14 mouse cellular contexts compared by ENCODE assay signal in genomic region chr15:27938886-27939285, GRCm38 (mm10).
A peak's percentile ranks its signal among the peaks of the same experiment; 100 is the strongest.
DNase-seq lines count a peak whose midpoint lies in the region; ATAC-seq lines count a peak whose summit lies in the region.
"Had no signal": no experiment of that assay in that cellular context is flagged by ENCODE, and none has a peak within 500 bp of the region (broad histone marks: within the 10 kb centered on the region; RNA-seq: fewer than 3 reads in every experiment).

No protein-coding gene starts in this region.

- H3K9ac ChIP-seq in embryonic facial prominence, embryonic 11.5 days (replicated peaks; ENCODE audit: low read length) = 0 out of 2 replicates have a peak overlapping the region, but pooled peaks have one; percentile 2
- peak overlapping the region; percentile 49; the same call in 1 of the 2 replicates for H3K9ac ChIP-seq in midbrain, embryonic 15.5 days

- no peaks in the 10 kb centered on the region for H3K27me3 ChIP-seq in embryonic facial prominence, embryonic 11.5 days (ENCODE audit: control insufficient read depth, insufficient read depth, low read length)
- H3K27me3 ChIP-seq in embryonic facial prominence, embryonic 10.5 days (replicated peaks; ENCODE audit: low read depth, poor library complexity, severe bottlenecking) = no peaks in the 10 kb centered on the region
- H3K27me3 ChIP-seq in hindbrain, embryonic 10.5 days (ENCODE audit: insufficient read depth, poor library complexity, severe bottlenecking) = no peaks in the 10 kb centered on the region
- H3K27me3 ChIP-seq in midbrain, embryonic 15.5 days (replicated peaks) = no peaks in the 10 kb centered on the region

- no peak overlapping the region for H3K27ac ChIP-seq in embryonic facial prominence, embryonic 11.5 days (replicated peaks; ENCODE audit: low read depth, low read length)
- H3K27ac ChIP-seq in embryonic facial prominence, embryonic 10.5 days (replicated peaks) = no peak overlapping the region
- peak overlapping the region; percentile 90 for H3K27ac ChIP-seq in hindbrain, embryonic 10.5 days
- peak overlapping the region; percentile 96 for H3K27ac ChIP-seq in midbrain, embryonic 15.5 days
- H3K27ac ChIP-seq: heart, adult 2 months; limb, embryonic 13.5 days had no signal

- H3K4me1 ChIP-seq in embryonic facial prominence, embryonic 11.5 days (ENCODE audit: control insufficient read depth, insufficient read depth, low read length) = peaks cover 6% of the 10 kb centered on the region
- peaks cover 72% of the 10 kb centered on the region for H3K4me1 ChIP-seq in embryonic facial prominence, embryonic 10.5 days
- H3K4me1 ChIP-seq in hindbrain, embryonic 10.5 days (replicated peaks) = peaks cover 76% of the 10 kb centered on the region
- H3K4me1 ChIP-seq in midbrain, embryonic 15.5 days = peaks cover 69% of the 10 kb centered on the region

- H3K4me3 ChIP-seq in embryonic facial prominence, embryonic 11.5 days (ENCODE audit: low read depth, low read length) = no peak overlapping the region
- no peak overlapping the region for H3K4me3 ChIP-seq in embryonic facial prominence, embryonic 10.5 days
- H3K4me3 ChIP-seq in hindbrain, embryonic 10.5 days = peak overlapping the region; percentile 47; the same call in 1 of the 2 replicates
- no peak overlapping the region for H3K4me3 ChIP-seq in midbrain, embryonic 15.5 days
- H3K4me3 ChIP-seq: heart, adult 2 months had no signal

- H3K36me3 ChIP-seq in embryonic facial prominence, embryonic 11.5 days (replicated peaks; ENCODE audit: control insufficient read depth, insufficient read depth, low read depth, low read length) = no peaks in the 10 kb centered on the region
- no peaks in the 10 kb centered on the region for H3K36me3 ChIP-seq in embryonic facial prominence, embryonic 10.5 days (replicated peaks)
- no peaks in the 10 kb centered on the region for H3K36me3 ChIP-seq in hindbrain, embryonic 10.5 days
- no peaks in the 10 kb centered on the region for H3K36me3 ChIP-seq in midbrain, embryonic 15.5 days (replicated peaks)
- H3K36me3 ChIP-seq: G1E; limb, embryonic 13.5 days had no signal

- WGBS in embryonic facial prominence, embryonic 11.5 days = 58% methylated on average over 6 of the region's 6 CpGs
- 66% methylated on average over 6 of the region's 6 CpGs for WGBS in embryonic facial prominence, embryonic 10.5 days
- WGBS in hindbrain, embryonic 10.5 days = 74% methylated on average over 6 of the region's 6 CpGs
- 36% methylated on average over 6 of the region's 6 CpGs for WGBS in midbrain, embryonic 15.5 days

- H3K4me2 ChIP-seq in embryonic facial prominence, embryonic 11.5 days (ENCODE audit: low read depth, low read length) = no peak overlapping the region
- no peak overlapping the region; the same call in 1 of the 2 replicates for H3K4me2 ChIP-seq in midbrain, embryonic 15.5 days

- ATAC-seq in embryonic facial prominence, embryonic 11.5 days (replicated peaks; ENCODE audit: insufficient number of reproducible peaks, low FRiP score, low TSS enrichment, low read depth) = no peak
- ATAC-seq in midbrain, embryonic 15.5 days (replicated peaks) = no peak
- ATAC-seq: inflammation-experienced regulatory T-cells, adult 6 months; lung, postnatal 0 days had no signal

- H3K9me3 ChIP-seq in embryonic facial prominence, embryonic 11.5 days (replicated peaks; ENCODE audit: control insufficient read depth, low read length) = no peaks in the 10 kb centered on the region
- no peaks in the 10 kb centered on the region for H3K9me3 ChIP-seq in embryonic facial prominence, embryonic 10.5 days
- H3K9me3 ChIP-seq in hindbrain, embryonic 10.5 days = no peaks in the 10 kb centered on the region
- H3K9me3 ChIP-seq in midbrain, embryonic 15.5 days = no peaks in the 10 kb centered on the region
- H3K9me3 ChIP-seq: limb, embryonic 13.5 days had no signal

- DNase-seq in embryonic facial prominence, embryonic 11.5 days (ENCODE audit: low spot score) = no peak
- no peak for DNase-seq in embryonic facial prominence, embryonic 10.5 days (ENCODE audit: low spot score)
- DNase-seq in cerebellum, adult 9-10 months = peak; percentile 93
- no peak for DNase-seq in hindbrain, embryonic 10.5 days (ENCODE audit: low spot score)
- DNase-seq in liver = no peak
- no peak for DNase-seq in spleen, adult 18-20 months
- DNase-seq in kidney, postnatal 36 days = no peak
- DNase-seq: heart, adult 2 months; thymus, adult 2 months had no signal

Comparison
In these comparisons a context has a peak if more than half of its experiments do, and no peak if none do; other contexts are left out.
1. H3K27ac ChIP-seq: peak in hindbrain, embryonic 10.5 days (single experiment) and midbrain, embryonic 15.5 days (single experiment); none in embryonic facial prominence, embryonic 11.5 days (single experiment) and embryonic facial prominence, embryonic 10.5 days (single experiment).